Mouse (Mus musculus) liver, embryonic 15.5 days (tissue): ENCODE data around the gene Mllt11. TPM values are rescaled to one million over a fixed set of nuclear protein-coding genes. Genes with fewer than 3 reads are reported as not detected.

Source experiments
- ATAC-seq: fragments of 200-750 bp; cut with Nextera tagmentation; 2 replicates; pipeline ENCODE4 v1.8.0; 2017; ENCODE audit warnings: moderate number of reproducible peaks, mild to moderate bottlenecking, moderate library complexity; ENCODE audit not compliant: insufficient read depth
- H3K27ac ChIP-seq: fragments of 300-500 bp; sonication (generic); replicated peaks from 2 replicates; pipeline ENCODE4 v1.5.1; 2015; ENCODE audit warnings: mild to moderate bottlenecking, inconsistent platforms
- H3K27me3 ChIP-seq: fragments of 300-500 bp; sonication (generic); 2 replicates; pipeline ENCODE4 v1.6.1; 2015; ENCODE audit warnings: mild to moderate bottlenecking, inconsistent platforms
- H3K36me3 ChIP-seq: fragments of 300-500 bp; sonication (generic); replicated peaks from 2 replicates; pipeline ENCODE4 v1.6.1; 2015; ENCODE audit warnings: moderate library complexity, mild to moderate bottlenecking, inconsistent platforms
- H3K4me1 ChIP-seq: fragments of 300-500 bp; sonication (generic); replicated peaks from 2 replicates; pipeline ENCODE4 v1.6.1; 2015; ENCODE audit warnings: inconsistent platforms
- H3K4me2 ChIP-seq: fragments of 300-500 bp; sonication (generic); 2 replicates; pipeline ENCODE4 v1.6.1; 2015; ENCODE audit warnings: moderate library complexity, mild to moderate bottlenecking, inconsistent platforms
- H3K4me3 ChIP-seq: fragments of 300-500 bp; sonication (generic); replicated peaks from 2 replicates; pipeline ENCODE4 v1.5.1; 2015; ENCODE audit warnings: mild to moderate bottlenecking, inconsistent platforms
- H3K9ac ChIP-seq: fragments of 300-500 bp; sonication (generic); 2 replicates; pipeline ENCODE4 v1.6.1; 2015; ENCODE audit warnings: moderate library complexity, mild to moderate bottlenecking, inconsistent platforms
- H3K9me3 ChIP-seq: fragments of 300-500 bp; sonication (generic); replicated peaks from 2 replicates; pipeline ENCODE4 v1.6.1; 2016; ENCODE audit warnings: inconsistent platforms
- WGBS: fragments of 180-500 bp; shearing (Covaris S2); methylation state at CpG from one replicate; pipeline ENCODE4 v1.1.7; 2015; ENCODE audit warnings: mixed read lengths; ENCODE audit not compliant: insufficient replicate concordance; 5-methylcytosine and 5-hydroxymethylcytosine counted together
- polyA plus RNA-seq: library from polyadenylated mRNA; unstranded; fragments of >200 nt; fragmentation: Nextera tagmentation; extraction: Ambion mirVana; gene quantifications from 2 replicates; pipeline ENCODE4 v1.2.1, GENCODE M21; 2015

The Mllt11 gene
- polyA plus RNA-seq = 2.2 and 2.7 TPM in 2 replicates

DNA sequence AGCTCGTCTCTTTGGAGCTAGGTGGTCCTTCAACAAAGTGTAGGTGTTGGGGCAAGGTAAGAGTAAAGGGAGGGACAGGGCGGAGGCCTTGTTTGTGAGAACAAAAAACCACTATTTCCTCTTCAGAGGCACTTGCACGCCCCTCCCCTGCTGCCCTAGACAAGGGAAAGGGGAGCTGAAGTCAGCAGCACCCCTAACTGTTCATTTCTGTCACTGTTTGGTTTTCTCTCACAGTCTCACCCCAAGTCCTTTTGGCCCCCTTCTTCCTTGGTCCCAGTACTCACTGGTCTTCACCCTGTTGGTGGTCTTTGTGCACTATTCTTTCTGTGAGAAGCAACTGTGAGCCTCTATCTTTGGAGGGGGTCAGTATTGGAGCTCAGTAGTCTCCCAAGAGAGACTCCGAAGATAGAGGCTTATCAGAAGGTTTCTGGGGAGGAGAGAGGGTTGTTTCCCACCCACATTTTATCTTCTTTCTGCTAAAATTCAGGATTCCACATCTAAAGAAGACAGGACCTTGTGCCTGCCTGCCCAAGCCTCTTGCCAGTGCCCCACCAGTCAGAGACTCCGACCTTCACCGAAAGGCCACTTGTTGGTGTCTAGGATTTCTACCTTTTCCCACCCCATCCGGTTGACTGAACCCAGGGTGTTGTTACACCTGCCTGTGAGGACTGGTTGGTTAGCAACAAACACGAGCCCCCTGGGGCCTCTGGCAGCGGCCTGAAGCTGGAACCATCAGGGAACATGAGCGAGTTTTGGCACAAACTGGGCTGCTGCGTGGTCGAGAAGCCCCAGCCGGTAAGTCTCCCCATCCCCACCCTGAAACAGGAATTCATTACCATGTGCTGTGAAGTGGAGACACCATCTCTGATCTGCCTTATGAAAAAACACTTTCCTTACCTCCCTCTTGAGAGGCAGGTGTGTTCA lies at the start of gene Mllt11:
TSS of gene Mllt11 (minus strand) at position 874 of the 924 bp plus-strand sequence.
- peaks cover 59% of the 10 kb centered on the region for H3K4me1 ChIP-seq

GRCm38 (mm10) chr3:95281216-95282126 lies 49.5 kb upstream of the Mllt11 start, which contains the start of the genes Mindy1 and Prune1:
Gene Mindy1 (plus strand): TSS chr3:95281345.
Gene Prune1 (minus strand): TSS chr3:95282076.
- no peaks in the 10 kb centered on the region for H3K9me3 ChIP-seq
- H3K4me1 ChIP-seq = peaks cover 83% of the 10 kb centered on the region
- H3K27me3 ChIP-seq = no peaks in the 10 kb centered on the region
- ATAC-seq = peak; percentile 81
- WGBS = under 1% methylated on average over 53 of the region's 53 CpGs
- H3K4me3 ChIP-seq = peak within 1 kb of the TSS; percentile 71
- 0 out of 2 replicates have a peak, but pooled peaks cover 2% of the 10 kb centered on the region for H3K36me3 ChIP-seq
- peak within 1 kb of the TSS; percentile 82 for H3K9ac ChIP-seq
- H3K4me2 ChIP-seq = peak within 1 kb of the TSS; percentile 80
- peak within 1 kb of the TSS; percentile 99 for H3K27ac ChIP-seq

More for the DNA sequence above, at the start of gene Mllt11:
- no peaks in the 10 kb centered on the region for H3K9me3 ChIP-seq
- 40% methylated on average over 13 of the region's 13 CpGs for WGBS
- 0 out of 2 replicates have a peak, but pooled peaks have one; percentile 6 for ATAC-seq
- peak within 1 kb of the TSS; percentile 96 for H3K9ac ChIP-seq
- peak within 1 kb of the TSS; percentile 82 for H3K4me3 ChIP-seq
- H3K27ac ChIP-seq = peak within 1 kb of the TSS; percentile 91
- peak within 1 kb of the TSS; percentile 97 for H3K4me2 ChIP-seq
- no peaks in the 10 kb centered on the region for H3K27me3 ChIP-seq
- peaks cover 52% of the 10 kb centered on the region for H3K36me3 ChIP-seq

DNA sequence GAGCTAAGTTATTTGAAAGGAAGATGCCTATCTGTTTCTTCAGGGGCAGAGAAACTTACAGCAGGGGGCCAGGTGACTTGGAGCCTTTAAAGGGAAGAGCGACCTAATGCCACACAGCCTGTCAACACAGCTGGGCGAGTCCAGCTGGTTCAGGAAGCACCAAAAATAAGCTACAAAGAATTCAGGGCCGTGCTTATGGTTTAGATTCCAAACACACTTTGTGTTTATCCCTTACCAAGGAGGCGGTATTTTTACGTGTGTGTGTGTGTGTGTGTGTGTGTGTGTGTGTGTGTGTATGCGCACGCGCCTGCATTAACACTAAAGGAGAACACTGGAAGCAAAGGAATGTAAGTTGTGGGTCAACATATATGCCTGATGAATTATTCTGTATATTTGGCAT lies 48.8 kb upstream of the Mllt11 start:
- Histone ChIP-seq H3K4me1 (peaks cover 82% of the 10 kb centered on the region), H3K9me3 (no peaks in the 10 kb centered on the region), H3K4me3 (peak overlapping the region; percentile 71), H3K9ac (peak overlapping the region; percentile 78), H3K27me3 (no peaks in the 10 kb centered on the region), H3K27ac (peak overlapping the region; percentile 99), H3K4me2 (peak overlapping the region; percentile 80), H3K36me3 (0 out of 2 replicates have a peak, but pooled peaks cover 2% of the 10 kb centered on the region)
- no peak for ATAC-seq
- WGBS = 10% methylated on average over 8 of the region's 8 CpGs

GRCm38 (mm10) chr3:95277149-95277551 lies 45.2 kb upstream of the Mllt11 start:
- WGBS = 73% methylated on average over 1 of the region's 1 CpGs
- Histone ChIP-seq H3K4me3 (no peak overlapping the region), H3K4me2 (no peak overlapping the region), H3K4me1 (peaks cover 71% of the 10 kb centered on the region), H3K9ac (no peak overlapping the region), H3K27ac (peak overlapping the region; percentile 48), H3K36me3 (0 out of 2 replicates have a peak, but pooled peaks cover 3% of the 10 kb centered on the region), H3K27me3 (no peaks in the 10 kb centered on the region), H3K9me3 (no peaks in the 10 kb centered on the region)
- ATAC-seq = no peak

DNA sequence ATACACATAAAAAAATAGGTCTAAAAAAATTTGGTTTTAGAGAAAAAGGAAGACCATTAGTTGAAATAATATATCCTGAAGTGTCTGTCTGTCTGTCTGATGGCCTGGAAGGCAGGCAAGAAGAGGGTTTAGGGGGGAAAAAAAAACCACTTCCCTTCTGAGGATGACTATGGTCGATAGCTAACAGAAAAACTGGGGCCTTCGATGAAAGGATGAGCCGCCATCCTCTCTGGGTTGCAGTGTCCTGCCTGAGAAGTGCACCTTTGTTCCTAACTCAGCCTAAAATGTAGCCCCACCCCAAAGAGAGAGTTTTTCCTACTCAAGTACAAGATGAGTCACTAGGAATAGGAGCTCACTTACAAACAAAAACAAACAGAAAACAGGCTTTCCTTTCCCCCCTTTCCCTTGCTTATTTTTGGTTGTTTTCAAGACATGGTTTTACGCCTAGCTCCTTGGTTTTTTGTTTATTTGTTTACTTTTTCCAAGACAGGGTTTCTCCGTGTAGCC lies 44.5 kb upstream of the Mllt11 start:
- 35% methylated on average over 5 of the region's 5 CpGs for WGBS
- Histone ChIP-seq H3K4me1 (peaks cover 71% of the 10 kb centered on the region), H3K36me3 (0 out of 2 replicates have a peak, but pooled peaks cover 3% of the 10 kb centered on the region), H3K9ac (no peak overlapping the region), H3K4me2 (no peak overlapping the region), H3K27ac (peak overlapping the region; percentile 48), H3K27me3 (no peaks in the 10 kb centered on the region), H3K9me3 (no peaks in the 10 kb centered on the region), H3K4me3 (no peak overlapping the region)
- ATAC-seq = no peak

DNA sequence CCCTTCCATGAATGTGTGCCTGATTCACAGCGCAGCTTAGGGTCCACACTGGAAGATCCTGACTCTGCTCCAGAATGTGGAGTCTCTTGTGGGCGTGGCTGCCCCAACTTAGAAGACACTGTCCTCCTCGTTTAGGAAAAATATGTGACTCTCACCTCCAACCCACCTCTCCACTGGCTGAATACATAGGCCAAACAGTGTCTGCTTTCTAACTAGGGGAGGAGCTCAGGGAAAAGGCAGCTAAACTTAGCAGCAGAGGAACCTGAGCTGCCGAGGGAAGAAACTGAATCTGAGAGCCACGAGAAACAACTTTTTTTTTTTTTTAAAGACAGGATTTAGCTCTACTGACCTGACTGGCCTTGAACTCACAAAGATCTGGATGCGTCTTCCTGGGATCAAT lies 43.2 kb upstream of the Mllt11 start:
- peaks cover 59% of the 10 kb centered on the region for H3K4me1 ChIP-seq
- no peak overlapping the region for H3K9ac ChIP-seq
- 50% methylated on average over 6 of the region's 6 CpGs for WGBS
- 0 out of 2 replicates have a peak, but pooled peaks cover 3% of the 10 kb centered on the region for H3K36me3 ChIP-seq
- H3K27me3 ChIP-seq = no peaks in the 10 kb centered on the region
- ATAC-seq = no peak
- H3K4me2 ChIP-seq = no peak overlapping the region
- H3K9me3 ChIP-seq = no peaks in the 10 kb centered on the region
- no peak overlapping the region; the same call in 1 of the 2 replicates for H3K27ac ChIP-seq
- no peak overlapping the region for H3K4me3 ChIP-seq

- Histone ChIP-seq H3K36me3 (0 out of 2 replicates have a peak, but pooled peaks cover 3% of the 10 kb centered on the region), H3K9me3 (no peaks in the 10 kb centered on the region), H3K9ac (no peak overlapping the region), H3K4me3 (no peak overlapping the region), H3K27me3 (no peaks in the 10 kb centered on the region), H3K4me1 (peaks cover 53% of the 10 kb centered on the region), H3K4me2 (no peak overlapping the region), H3K27ac (no peak overlapping the region)
- 81% methylated on average over 4 of the region's 4 CpGs for WGBS
- no peak for ATAC-seq
Measured at GRCm38 (mm10) chr3:95274453-95274852, 42.5 kb upstream of the Mllt11 start.

- Histone ChIP-seq H3K4me2 (no peak overlapping the region), H3K4me1 (peaks cover 48% of the 10 kb centered on the region), H3K27me3 (no peaks in the 10 kb centered on the region), H3K36me3 (0 out of 2 replicates have a peak, but pooled peaks cover 3% of the 10 kb centered on the region), H3K9ac (no peak overlapping the region), H3K4me3 (no peak overlapping the region), H3K9me3 (no peaks in the 10 kb centered on the region), H3K27ac (no peak overlapping the region)
- WGBS = 86% methylated on average over 5 of the region's 5 CpGs
- ATAC-seq = no peak
Measured at GRCm38 (mm10) chr3:95273471-95273870, 41.5 kb upstream of the Mllt11 start.

- no peaks in the 10 kb centered on the region for H3K27me3 ChIP-seq
- no peak overlapping the region for H3K27ac ChIP-seq
- no peak overlapping the region for H3K4me2 ChIP-seq
- ATAC-seq = no peak
- peaks cover 26% of the 10 kb centered on the region for H3K4me1 ChIP-seq
- H3K36me3 ChIP-seq = peaks cover 20% of the 10 kb centered on the region
- H3K4me3 ChIP-seq = no peak overlapping the region
- H3K9ac ChIP-seq = no peak overlapping the region
- H3K9me3 ChIP-seq = no peaks in the 10 kb centered on the region
- 82% methylated on average over 12 of the region's 12 CpGs for WGBS
Measured at GRCm38 (mm10) chr3:95270766-95271364, 38.9 kb upstream of the Mllt11 start.

- Histone ChIP-seq H3K4me3 (no peak overlapping the region), H3K36me3 (peaks cover 26% of the 10 kb centered on the region), H3K27me3 (no peaks in the 10 kb centered on the region), H3K9ac (no peak overlapping the region), H3K9me3 (no peaks in the 10 kb centered on the region), H3K4me2 (no peak overlapping the region), H3K4me1 (peaks cover 15% of the 10 kb centered on the region), H3K27ac (no peak overlapping the region)
- no peak for ATAC-seq
- WGBS = 83% methylated on average over 5 of the region's 5 CpGs
Measured at GRCm38 (mm10) chr3:95269789-95270188, 37.8 kb upstream of the Mllt11 start.
